Mouse (Mus musculus) cortical plate, adult 2 months (tissue): ENCODE results near the gene Cmah.

Experiments
- CTCF ChIP-seq: fragments of 200-500 bp; IDR thresholded peaks from 2 replicates; pipeline ENCODE4 v1.5.1; 2011; ENCODE audit warnings: mild to moderate bottlenecking, control low read depth, low read length; ENCODE audit not compliant: insufficient read depth; ENCODE audit errors: extremely low read depth
- POLR2A ChIP-seq: fragments of 200-500 bp; IDR thresholded peaks from 2 replicates; pipeline ENCODE4 v1.6.1; 2011; ENCODE audit warnings: mild to moderate bottlenecking, low read length, control low read depth; ENCODE audit not compliant: insufficient read depth; ENCODE audit errors: extremely low read depth

- peak; percentile 69 for TF ChIP-seq CTCF
- no peak for TF ChIP-seq POLR2A
These were observed 172.3 kb downstream of the Cmah start for GRCm38 (mm10) chr13:24499505-24499904.
